Mouse (Mus musculus) urinary bladder, postnatal 14 days (tissue): ENCODE measurements around the gene Magel2.

Experiments used
- DNase-seq: peaks from one replicate; pipeline ENCODE4 v3.0.0; 2021; ENCODE audit warnings: low spot score

The Magel2 gene

DNA sequence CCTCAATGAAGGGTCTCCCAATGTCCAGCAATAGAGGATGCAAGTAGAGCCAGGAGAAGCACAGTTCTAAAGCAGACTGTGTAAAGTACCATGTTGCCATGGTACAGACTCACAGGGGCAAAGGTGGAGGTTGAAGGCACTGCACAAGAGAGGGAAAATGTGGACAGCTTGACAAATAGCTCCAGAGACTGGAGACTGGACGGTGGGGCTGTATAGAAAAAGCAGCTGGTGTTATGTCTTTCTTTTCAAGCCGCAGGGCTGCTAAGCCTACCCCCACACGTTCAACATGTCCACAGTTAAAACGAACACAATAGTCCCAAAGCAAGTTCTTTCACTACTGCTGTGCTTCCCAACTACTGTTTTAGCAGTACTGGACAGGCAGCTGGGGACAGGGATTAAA lies 46.4 kb downstream of the Magel2 start:
- no peak for DNase-seq

DNA sequence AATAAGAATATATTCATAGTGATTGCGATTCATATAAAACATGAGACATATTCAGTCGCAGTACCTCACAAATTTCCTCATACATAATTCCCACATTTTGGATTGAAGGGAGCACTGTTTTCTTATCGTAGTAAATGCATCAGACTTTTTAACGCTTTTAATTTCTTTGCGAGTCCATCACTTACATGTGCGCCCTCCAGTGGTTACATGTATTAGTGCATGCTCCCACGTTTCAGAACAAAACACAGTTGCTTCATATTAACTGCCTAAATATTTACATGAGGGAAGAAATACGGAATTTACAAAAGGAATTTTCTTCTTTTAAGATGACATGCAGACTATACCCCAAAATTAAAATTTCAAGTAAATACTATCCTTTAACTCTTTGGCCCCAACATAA lies 51.5 kb downstream of the Magel2 start:
- no peak for DNase-seq
